Mouse (Mus musculus) neural tube, embryonic 15.5 days (tissue): Measurements from ENCODE around the gene Mtg1. TPM values are rescaled to one million over a fixed set of nuclear protein-coding genes. Genes with fewer than 3 reads are reported as not detected.
"Not testable (repeated sequence)": the region's sequence is repeated elsewhere in the genome, so short reads cannot be mapped to it uniquely, and the experiment has no call there.

Source experiments
- ATAC-seq: fragments of 200-750 bp; cut with Nextera tagmentation; 2 replicates; pipeline ENCODE4 v1.8.0; 2017; ENCODE audit warnings: mild to moderate bottlenecking, moderate TSS enrichment, moderate library complexity; ENCODE audit not compliant: low FRiP score
- H3K27ac ChIP-seq: fragments of 300-500 bp; sonication (generic); replicated peaks from 2 replicates; pipeline ENCODE4 v1.5.1; 2015; ENCODE audit warnings: mild to moderate bottlenecking, inconsistent platforms
- H3K27me3 ChIP-seq: fragments of 300-500 bp; sonication (generic); replicated peaks from 2 replicates; pipeline ENCODE4 v1.6.1; 2015; ENCODE audit warnings: inconsistent platforms
- H3K36me3 ChIP-seq: fragments of 300-500 bp; sonication (generic); 2 replicates; pipeline ENCODE4 v1.6.1; 2015; ENCODE audit warnings: inconsistent platforms
- H3K4me1 ChIP-seq: fragments of 300-500 bp; sonication (generic); 2 replicates; pipeline ENCODE4 v1.6.1; 2015; ENCODE audit warnings: inconsistent platforms
- H3K4me2 ChIP-seq: fragments of 300-500 bp; sonication (generic); 2 replicates; pipeline ENCODE4 v1.6.1; 2015; ENCODE audit warnings: inconsistent platforms, mild to moderate bottlenecking, moderate library complexity
- H3K4me3 ChIP-seq: fragments of 300-500 bp; sonication (generic); replicated peaks from 2 replicates; pipeline ENCODE4 v1.5.1; 2015; ENCODE audit warnings: mild to moderate bottlenecking, inconsistent platforms
- H3K9ac ChIP-seq: fragments of 300-500 bp; sonication (generic); replicated peaks from 2 replicates; pipeline ENCODE4 v1.6.1; 2015; ENCODE audit warnings: mild to moderate bottlenecking, inconsistent platforms
- H3K9me3 ChIP-seq: fragments of 300-500 bp; sonication (generic); replicated peaks from 2 replicates; pipeline ENCODE4 v1.6.1; 2016; ENCODE audit warnings: inconsistent platforms
- whole genome bisulfite sequencing: fragments of 180-500 bp; shearing (Covaris S2); methylation state at CpG from one replicate; pipeline ENCODE4 v1.1.7; 2015; ENCODE audit warnings: mixed read lengths; 5-methylcytosine and 5-hydroxymethylcytosine counted together
- polyA plus RNA-seq: library from polyadenylated mRNA; unstranded; fragments of >200 nt; fragmentation: Nextera tagmentation; extraction: Ambion mirVana; gene quantifications from 2 replicates; pipeline ENCODE4 v1.2.1, GENCODE M21; 2015

The Mtg1 gene
- polyA plus RNA-seq, 1 experiment from 2014 or later, result 30.0 TPM

GRCm38 (mm10) chr7:140115583-140116328, 21.6 kb upstream of the Mtg1 start, which contains the start of gene Paox:
Paox (plus strand) TSS chr7:140115799.
- Histone ChIP-seq H3K4me1 (peaks cover 21% of the 10 kb centered on the region), H3K9me3 (no peaks in the 10 kb centered on the region), H3K27ac (peak within 1 kb of the TSS; percentile 89), H3K27me3 (no peaks in the 10 kb centered on the region), H3K9ac (peak within 1 kb of the TSS; percentile 86), H3K36me3 (peaks cover 20% of the 10 kb centered on the region), H3K4me2 (peak within 1 kb of the TSS; percentile 90), H3K4me3 (peak within 1 kb of the TSS; percentile 78)
- 2% methylated on average over 23 of the region's 23 CpGs for WGBS
- ATAC-seq, result peak; percentile 77

GRCm38 (mm10) chr7:140116329-140117054, 20.9 kb upstream of the Mtg1 start, which contains the start of gene Echs1:
Echs1 (minus strand) TSS chr7:140116476.
- Histone ChIP-seq H3K27me3 (no peaks in the 10 kb centered on the region), H3K4me2 (peak within 1 kb of the TSS; percentile 90), H3K36me3 (peaks cover 14% of the 10 kb centered on the region; the same call in 1 of the 2 replicates), H3K4me1 (peaks cover 21% of the 10 kb centered on the region), H3K9ac (peak within 1 kb of the TSS; percentile 86), H3K27ac (peak within 1 kb of the TSS; percentile 89), H3K4me3 (peak within 1 kb of the TSS; percentile 78), H3K9me3 (no peaks in the 10 kb centered on the region)
- WGBS, result 4% methylated on average over 28 of the region's 28 CpGs
- ATAC-seq, result peak; percentile 93

GRCm38 (mm10) chr7:140120484-140120883, 16.9 kb upstream of the Mtg1 start:
- Histone ChIP-seq H3K4me1 (peaks cover 18% of the 10 kb centered on the region), H3K9ac (no peak overlapping the region), H3K36me3 (no peaks in the 10 kb centered on the region), H3K9me3 (no peaks in the 10 kb centered on the region), H3K4me3 (no peak overlapping the region), H3K4me2 (no peak overlapping the region), H3K27ac (no peak overlapping the region), H3K27me3 (no peaks in the 10 kb centered on the region)
- no peak for ATAC-seq
- 92% methylated on average over 2 of the region's 2 CpGs for WGBS

- H3K9me3 ChIP-seq, result no peaks in the 10 kb centered on the region
- H3K36me3 ChIP-seq, result no peaks in the 10 kb centered on the region
- no peak overlapping the region for H3K4me3 ChIP-seq
- 73% methylated on average over 13 of the region's 13 CpGs for WGBS
- no peak overlapping the region for H3K9ac ChIP-seq
- ATAC-seq, result no peak
- H3K4me1 ChIP-seq, result peaks cover 18% of the 10 kb centered on the region
- H3K27ac ChIP-seq, result no peak overlapping the region
- H3K4me2 ChIP-seq, result no peak overlapping the region
- H3K27me3 ChIP-seq, result no peaks in the 10 kb centered on the region
These were observed 15.9 kb upstream of the Mtg1 start for GRCm38 (mm10) chr7:140121338-140121910.

GRCm38 (mm10) chr7:140122765-140123164, 14.6 kb upstream of the Mtg1 start:
- Histone ChIP-seq H3K4me3 (no peak overlapping the region), H3K36me3 (no peaks in the 10 kb centered on the region), H3K9ac (no peak overlapping the region), H3K27ac (no peak overlapping the region), H3K9me3 (no peaks in the 10 kb centered on the region), H3K27me3 (no peaks in the 10 kb centered on the region), H3K4me2 (no peak overlapping the region), H3K4me1 (peaks cover 15% of the 10 kb centered on the region)
- WGBS, result 40% methylated on average over 4 of the region's 4 CpGs
- ATAC-seq, result no peak

- no peak overlapping the region for H3K27ac ChIP-seq
- no peak overlapping the region for H3K4me2 ChIP-seq
- H3K9ac ChIP-seq, result no peak overlapping the region
- H3K4me3 ChIP-seq, result no peak overlapping the region
- peaks cover 15% of the 10 kb centered on the region for H3K4me1 ChIP-seq
- ATAC-seq, result no peak
- H3K36me3 ChIP-seq, result peaks cover 1% of the 10 kb centered on the region; the same call in 1 of the 2 replicates
- no peaks in the 10 kb centered on the region for H3K27me3 ChIP-seq
- WGBS, result 97% methylated on average over 1 of the region's 1 CpGs
- no peaks in the 10 kb centered on the region for H3K9me3 ChIP-seq
These were observed 13.0 kb upstream of the Mtg1 start for GRCm38 (mm10) chr7:140124382-140124781.

- Histone ChIP-seq H3K9ac (peak overlapping the region; percentile 75), H3K9me3 (no peaks in the 10 kb centered on the region), H3K4me1 (peaks cover 15% of the 10 kb centered on the region), H3K4me2 (peak overlapping the region; percentile 83), H3K4me3 (peak overlapping the region; percentile 73), H3K36me3 (peaks cover 3% of the 10 kb centered on the region; the same call in 1 of the 2 replicates), H3K27ac (peak overlapping the region; percentile 58), H3K27me3 (no peaks in the 10 kb centered on the region)
- ATAC-seq, result peak; percentile 96
- under 1% methylated on average over 39 of the region's 40 CpGs for WGBS
These were observed 11.9 kb upstream of the Mtg1 start for GRCm38 (mm10) chr7:140125278-140126021.

- Histone ChIP-seq H3K27me3 (no peaks in the 10 kb centered on the region), H3K9ac (peak overlapping the region; percentile 75), H3K27ac (peak overlapping the region; percentile 58; the same call in 1 of the 2 replicates), H3K4me1 (peaks cover 15% of the 10 kb centered on the region), H3K4me2 (peak overlapping the region; percentile 83), H3K36me3 (peaks cover 3% of the 10 kb centered on the region; the same call in 1 of the 2 replicates), H3K9me3 (no peaks in the 10 kb centered on the region), H3K4me3 (peak overlapping the region; percentile 73)
- ATAC-seq, result no peak
- 9% methylated on average over 5 of the region's 5 CpGs for WGBS
These were observed 11.4 kb upstream of the Mtg1 start for GRCm38 (mm10) chr7:140126022-140126350.

- Histone ChIP-seq H3K27me3 (no peaks in the 10 kb centered on the region), H3K4me1 (peaks cover 15% of the 10 kb centered on the region)
- WGBS, result 90% methylated on average over 3 of the region's 3 CpGs
These were observed 10.4 kb upstream of the Mtg1 start for GRCm38 (mm10) chr7:140126934-140127333.

GRCm38 (mm10) chr7:140127911-140128310, 9.5 kb upstream of the Mtg1 start:
- no peak overlapping the region for H3K4me2 ChIP-seq
- no peak overlapping the region for H3K9ac ChIP-seq
- no peaks in the 10 kb centered on the region for H3K9me3 ChIP-seq
- ATAC-seq, result no peak
- no peak overlapping the region for H3K4me3 ChIP-seq
- WGBS, result 89% methylated on average over 2 of the region's 2 CpGs
- no peak overlapping the region for H3K27ac ChIP-seq
- H3K4me1 ChIP-seq, result peaks cover 15% of the 10 kb centered on the region
- no peaks in the 10 kb centered on the region for H3K27me3 ChIP-seq
- H3K36me3 ChIP-seq, result peaks cover 3% of the 10 kb centered on the region; the same call in 1 of the 2 replicates

More at GRCm38 (mm10) chr7:140126934-140127333, 10.4 kb upstream of the Mtg1 start:
- Histone ChIP-seq H3K27ac (no peak overlapping the region), H3K9me3 (no peaks in the 10 kb centered on the region), H3K4me2 (no peak overlapping the region), H3K4me3 (no peak overlapping the region), H3K9ac (no peak overlapping the region), H3K36me3 (peaks cover 3% of the 10 kb centered on the region; the same call in 1 of the 2 replicates)
- ATAC-seq, result no peak

GRCm38 (mm10) chr7:140132184-140132583, 5.2 kb upstream of the Mtg1 start:
- not testable (repeated sequence) for H3K27ac ChIP-seq, H3K27me3 ChIP-seq, H3K4me1 ChIP-seq, H3K4me2 ChIP-seq, H3K4me3 ChIP-seq, H3K9me3 ChIP-seq, ATAC-seq, H3K9ac ChIP-seq, H3K36me3 ChIP-seq
- 95% methylated on average over 7 of the region's 7 CpGs for WGBS
